Mouse (Mus musculus): Measurements from ENCODE around the gene Olfr441.
"Not testable (repeated sequence)": the region's sequence is repeated elsewhere in the genome, so short reads cannot be mapped to it uniquely, and the experiment has no call there.

Gene Olfr441

GRCm38 (mm10) chr6:43106069-43106468 lies at the start of gene Olfr441:
TSS of gene Olfr441 (plus strand) at chr6:43106369.
- not testable (repeated sequence) for DNase-seq

DNA sequence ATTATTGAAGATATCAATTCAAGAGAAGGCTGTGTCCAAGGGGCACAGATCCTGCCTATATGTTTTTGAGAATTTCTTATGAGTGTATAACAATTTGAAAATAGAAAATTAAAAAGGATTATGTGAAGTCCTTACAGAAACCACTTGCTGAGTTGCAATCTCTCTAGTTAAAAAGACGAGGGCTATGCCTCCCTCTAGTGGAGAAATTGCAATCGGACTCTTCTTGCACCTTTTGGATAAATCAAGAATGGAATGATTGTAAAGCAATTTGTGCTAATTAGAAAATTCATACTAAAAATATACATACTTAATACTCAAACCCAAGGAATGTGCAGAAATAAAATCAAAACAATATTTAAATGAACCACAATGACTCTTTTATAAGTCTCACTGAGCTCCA lies 27.4 kb upstream of the Olfr441 start:
- peak; percentile 7 for DNase-seq

DNA sequence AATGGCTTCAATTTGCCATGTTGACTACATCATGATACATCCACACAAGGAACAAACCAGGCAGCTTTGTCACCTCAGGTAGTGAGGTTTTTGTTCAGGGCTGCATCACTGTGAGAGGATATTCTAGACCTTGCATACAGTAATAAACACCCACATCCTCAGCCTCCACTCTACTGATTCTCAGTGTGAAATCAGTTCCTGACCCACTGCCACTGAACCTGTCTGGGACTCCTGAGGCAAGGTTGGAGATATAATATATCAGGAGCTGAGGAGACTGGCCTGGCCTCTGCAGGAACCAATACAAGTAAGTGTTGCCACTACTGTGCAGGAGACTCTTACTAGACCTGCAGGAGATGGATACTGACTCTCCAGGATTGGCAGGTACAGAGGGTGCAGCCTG lies 24.8 kb upstream of the Olfr441 start:
- DNase-seq, result not testable (repeated sequence)

DNA sequence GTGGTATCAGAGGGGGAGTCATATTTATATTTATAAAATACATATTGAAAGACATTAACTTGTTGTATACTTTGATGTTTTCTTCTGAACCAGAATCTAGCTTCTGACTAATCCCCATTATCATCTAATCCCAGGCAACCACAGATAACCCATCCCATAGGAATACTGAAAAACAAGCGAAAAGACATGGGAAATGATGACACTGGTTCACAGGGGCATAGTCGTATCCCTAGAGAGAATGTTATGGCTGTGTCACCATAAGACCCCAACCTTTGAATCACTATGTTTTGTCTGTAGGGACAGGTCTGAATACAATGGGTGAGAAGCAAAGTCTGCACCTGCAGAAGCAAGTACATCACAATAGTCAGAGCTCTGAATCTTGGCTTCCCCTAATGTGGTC lies 40.1 kb downstream of the Olfr441 start, which contains the start of gene Olfr237-ps1:
Gene Olfr237-ps1, plus strand, starts transcription at position 301 of the 400 bp plus-strand sequence.
- not testable (repeated sequence) for DNase-seq

- no peak for DNase-seq
Observed at GRCm38 (mm10) chr6:43159502-43159901, 53.3 kb downstream of the Olfr441 start.

DNA sequence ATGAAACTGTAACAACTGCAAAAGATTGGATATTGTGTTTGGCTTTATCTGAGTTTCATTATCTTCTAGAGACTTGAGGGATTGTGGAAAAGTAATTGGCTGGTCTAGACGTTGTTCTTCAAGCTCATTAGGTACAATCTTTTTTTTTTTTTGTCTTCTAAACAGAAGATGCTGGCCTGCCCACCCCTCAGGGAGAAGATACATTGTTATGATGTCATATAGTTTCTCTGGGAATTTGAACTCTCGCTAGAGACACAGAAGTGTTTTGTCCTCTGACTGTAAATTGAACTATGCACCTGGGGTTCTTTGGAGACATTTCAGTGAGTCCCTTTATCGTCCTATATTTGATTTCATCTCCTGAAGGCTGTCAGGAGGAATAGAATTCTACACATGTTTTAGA lies 56.8 kb downstream of the Olfr441 start, which contains the start of gene Olfr437:
Gene Olfr437, plus strand, starts transcription at position 301 of the 400 bp plus-strand sequence.
- no peak for DNase-seq

DNA sequence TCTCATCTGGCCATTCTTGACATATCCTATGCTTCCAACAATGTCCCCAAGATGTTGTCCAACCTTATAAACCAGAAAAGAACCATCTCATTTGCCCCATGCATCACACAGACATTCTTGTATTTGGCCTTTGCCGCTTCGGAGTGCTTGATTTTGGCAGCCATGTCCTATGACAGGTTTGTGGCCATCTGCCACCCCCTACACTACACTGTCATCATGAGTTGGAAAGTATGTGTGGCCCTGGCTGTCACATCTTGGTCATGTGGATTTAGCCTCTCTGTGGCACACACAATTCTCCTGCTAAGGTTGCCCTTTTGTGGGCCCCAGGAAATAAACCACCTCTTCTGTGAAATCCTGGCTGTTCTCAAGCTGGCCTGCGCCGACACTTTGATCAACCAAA lies 61.1 kb downstream of the Olfr441 start:
- no peak for DNase-seq

Measured in kidney, postnatal 14 days (tissue).